Mouse (Mus musculus) thymus, postnatal 25 days (tissue): ENCODE measurements around the gene Hprt.

ENCODE experiments used
- DNase-seq: peaks from one replicate; pipeline ENCODE4 v3.0.0; 2022

Gene Hprt

GRCm38 (mm10) chrX:53045187-53045903 is 57.4 kb downstream of the Hprt start:
- DNase-seq, result no peak

GRCm38 (mm10) chrX:53046033-53046432 is 58.1 kb downstream of the Hprt start:
- DNase-seq, result no peak

- DNase-seq, result no peak
Measured at GRCm38 (mm10) chrX:53046911-53047310, 59.0 kb downstream of the Hprt start.

GRCm38 (mm10) chrX:53049196-53049595 is 61.3 kb downstream of the Hprt start:
- DNase-seq, result no peak

GRCm38 (mm10) chrX:53050353-53050752 is 62.4 kb downstream of the Hprt start:
- peak; percentile 30 for DNase-seq

GRCm38 (mm10) chrX:53052652-53053500 is 64.9 kb downstream of the Hprt start:
- DNase-seq, result no peak

GRCm38 (mm10) chrX:53053885-53054284 is 65.9 kb downstream of the Hprt start:
- no peak for DNase-seq

- DNase-seq, result no peak
Measured at GRCm38 (mm10) chrX:53055771-53056170, 67.8 kb downstream of the Hprt start.

- peak; percentile 27 for DNase-seq
Measured at GRCm38 (mm10) chrX:53056627-53057026, 68.7 kb downstream of the Hprt start.

- DNase-seq, result peak; percentile 72
Measured at GRCm38 (mm10) chrX:53057054-53057759, 69.3 kb downstream of the Hprt start.

GRCm38 (mm10) chrX:53057760-53058090 is 69.8 kb downstream of the Hprt start:
- no peak for DNase-seq

- peak; percentile 7 for DNase-seq
Measured at GRCm38 (mm10) chrX:53058459-53059280, 70.7 kb downstream of the Hprt start.

- no peak for DNase-seq
Measured at GRCm38 (mm10) chrX:53059426-53060007, 71.6 kb downstream of the Hprt start.

GRCm38 (mm10) chrX:53064406-53064805 is 76.5 kb downstream of the Hprt start:
- no peak for DNase-seq
